Mouse (Mus musculus): Measurements from ENCODE around the gene Syde2.

DNA sequence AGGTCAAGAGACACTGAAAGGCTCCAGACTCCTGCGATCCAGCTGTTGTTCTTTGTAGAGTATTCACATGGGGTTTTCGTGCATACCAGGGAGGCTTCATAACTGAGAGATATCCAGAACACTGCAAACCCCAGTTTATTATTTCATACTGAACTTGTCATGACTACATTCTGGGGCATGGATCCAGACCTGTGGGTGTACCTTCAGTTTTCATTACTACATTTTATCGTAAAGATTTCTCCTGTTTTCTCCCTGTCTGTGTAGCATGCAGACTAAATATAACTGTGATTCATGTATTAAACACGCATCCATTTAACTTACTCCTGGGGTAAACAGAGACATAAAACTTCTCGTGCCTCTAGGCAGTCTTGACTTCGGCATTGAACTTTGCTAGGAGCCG is 12.7 kb upstream of the Syde2 start:
- TF ChIP-seq CTCF (conservative IDR thresholded peaks at IDR 0.05; ENCODE audit: low read length), result no peak
- TF ChIP-seq POU5F1 (IDR thresholded peaks at IDR 0.05; ENCODE audit: borderline replicate concordance, low read length), result no peak
